Mouse (Mus musculus) heart, postnatal 0 days (tissue): ENCODE results near the gene Pigo. TPM values are rescaled to one million over a fixed set of nuclear protein-coding genes. Genes with fewer than 3 reads are reported as not detected.

Experiments
- ATAC-seq: fragments of 200-750 bp; cut with Nextera tagmentation; 2 replicates; pipeline ENCODE4 v1.8.0; 2017; ENCODE audit warnings: low read depth, moderate number of reproducible peaks, moderate library complexity; ENCODE audit not compliant: insufficient read depth
- DNase-seq: peaks from one replicate; pipeline ENCODE4 v3.0.0-alpha.2; 2016; ENCODE audit warnings: low spot score
- H3K27ac ChIP-seq: fragments of 300-500 bp; sonication (generic); 2 replicates; pipeline ENCODE4 v1.5.1; 2014; ENCODE audit warnings: low read depth, mild to moderate bottlenecking
- H3K27me3 ChIP-seq: fragments of 300-500 bp; sonication (generic); 2 replicates; pipeline ENCODE4 v1.6.1; 2014; ENCODE audit warnings: low read length, mixed read lengths; ENCODE audit not compliant: control insufficient read depth, insufficient read depth
- H3K36me3 ChIP-seq: fragments of 300-500 bp; sonication (generic); replicated peaks from 2 replicates; pipeline ENCODE4 v1.6.1; 2014; ENCODE audit warnings: low read length, mixed read lengths; ENCODE audit not compliant: control insufficient read depth, insufficient read depth
- H3K4me1 ChIP-seq: fragments of 300-500 bp; sonication (generic); 2 replicates; pipeline ENCODE4 v1.6.1; 2014; ENCODE audit warnings: antibody characterized with exemption; ENCODE audit not compliant: control insufficient read depth, insufficient read depth
- H3K4me2 ChIP-seq: fragments of 300-500 bp; sonication (generic); 2 replicates; pipeline ENCODE4 v1.6.1; 2014; ENCODE audit warnings: low read depth, mild to moderate bottlenecking, low read length, moderate library complexity
- H3K4me3 ChIP-seq: fragments of 300-500 bp; sonication (generic); 2 replicates; pipeline ENCODE4 v1.5.1; 2014; ENCODE audit warnings: low read depth, low read length
- H3K9ac ChIP-seq: fragments of 300-500 bp; sonication (generic); replicated peaks from 2 replicates; pipeline ENCODE4 v1.6.1; 2014; ENCODE audit warnings: low read depth, low read length, mixed read lengths
- H3K9me3 ChIP-seq: fragments of 300-500 bp; sonication (generic); replicated peaks from 2 replicates; pipeline ENCODE4 v1.6.1; 2016; ENCODE audit warnings: low read length; ENCODE audit not compliant: control insufficient read depth
- CTCF ChIP-seq: IDR thresholded peaks from 2 replicates; pipeline ENCODE4 v1.5.1; 2016; ENCODE audit warnings: antibody characterized with exemption, control low read depth, low read depth
- EP300 ChIP-seq: IDR thresholded peaks from 2 replicates; pipeline ENCODE4 v1.6.1; 2016; ENCODE audit warnings: antibody characterized with exemption, low read depth
- WGBS: fragments of 180-500 bp; shearing (Covaris S2); extraction: QIAGEN DNeasy Blood & Tissue Kit; methylation state at CpG from one replicate; pipeline ENCODE4 v1.1.7; 2014; 5-methylcytosine and 5-hydroxymethylcytosine counted together
- polyA plus RNA-seq: library from polyadenylated mRNA; unstranded; fragments of >200 nt; fragmentation: Nextera tagmentation; extraction: Ambion mirVana; gene quantifications from 2 replicates; pipeline ENCODE4 v1.2.1, GENCODE M21; 2015
- total RNA-seq: library from RNA; depleted of rRNA; stranded (reverse); fragments of >200 nt; gene quantifications from 2 replicates; pipeline ENCODE4 v1.2.3, GENCODE M21; 2014; ENCODE audit warnings: low replicate concordance; rRNA removed

Pigo gene
- total and polyA plus RNA-seq, 2 experiments from 2014 or later: 11.3 to 11.4 TPM

DNA sequence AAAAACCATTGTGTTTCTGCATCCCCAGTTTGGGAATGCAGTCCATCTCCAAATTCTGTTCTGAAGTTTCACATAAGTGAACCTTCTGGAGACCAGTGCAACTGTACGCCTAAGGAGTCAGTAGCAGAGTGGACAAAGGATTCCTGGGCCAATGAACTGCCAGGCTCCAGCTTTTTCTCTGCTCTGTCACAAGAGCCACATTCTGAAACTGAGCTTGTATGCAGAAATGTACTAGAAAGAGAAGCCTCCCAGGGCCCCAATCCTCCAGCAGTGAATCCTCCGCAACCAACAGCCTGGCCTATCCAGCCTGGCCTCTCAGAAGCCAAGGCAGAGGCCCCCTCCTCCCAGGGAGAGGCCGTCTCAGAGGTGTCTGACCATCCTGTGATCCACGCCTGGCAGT, 52.7 kb downstream of the Pigo start:
- Histone ChIP-seq H3K4me1 (peaks cover 6% of the 10 kb centered on the region; the same call in 1 of the 2 replicates), H3K9ac (no peak overlapping the region), H3K27me3 (no peaks in the 10 kb centered on the region), H3K4me3 (no peak overlapping the region), H3K27ac (no peak overlapping the region), H3K9me3 (no peaks in the 10 kb centered on the region), H3K36me3 (0 out of 2 replicates have a peak, but pooled peaks cover 4% of the 10 kb centered on the region), H3K4me2 (no peak overlapping the region)
- TF ChIP-seq CTCF (no peak), EP300 (no peak)
- DNase-seq (no peak), ATAC-seq (no peak)
- WGBS: 71% methylated on average over 4 of the region's 4 CpGs

GRCm38 (mm10) chr4:42969304-42969703, 56.3 kb downstream of the Pigo start, which contains the start of gene 1700022I11Rik:
Gene 1700022I11Rik (plus strand): TSS chr4:42969604.
- DNase-seq: no peak
- 84% methylated on average over 4 of the region's 4 CpGs for WGBS
- Histone ChIP-seq H3K9me3 (no peaks in the 10 kb centered on the region), H3K27me3 (no peaks in the 10 kb centered on the region), H3K27ac (no peak within 1 kb of the TSS), H3K9ac (no peak within 1 kb of the TSS), H3K4me2 (no peak within 1 kb of the TSS), H3K4me3 (no peak within 1 kb of the TSS), H3K4me1 (peaks cover 6% of the 10 kb centered on the region; the same call in 1 of the 2 replicates), H3K36me3 (no peaks in the 10 kb centered on the region)
- TF ChIP-seq EP300: no peak
- TF ChIP-seq CTCF: no peak
- no peak for ATAC-seq

Other genes starting within 250 kb of the Pigo start
- not detected in 2 replicates for gene Fam205a1, start 171.9 kb downstream of the Pigo start, total RNA-seq
- not detected in 2 replicates for gene Fam205a1, start 171.9 kb downstream of the Pigo start, polyA plus RNA-seq
- not detected in 2 replicates for gene Gm12394, start 169.0 kb downstream of the Pigo start, total RNA-seq
- gene Gm12394, start 169.0 kb downstream of the Pigo start, polyA plus RNA-seq: 0.05 and 0.07 TPM in 2 replicates
- gene Fam205c, start 151.6 kb downstream of the Pigo start, total RNA-seq: not detected in 2 replicates
- gene Fam205c, start 151.6 kb downstream of the Pigo start, polyA plus RNA-seq: 0.18 and 0.23 TPM in 2 replicates
- 4.1 and 13.2 TPM in 2 replicates for gene Phf24, start 109.2 kb downstream of the Pigo start, total RNA-seq
- gene Phf24, start 109.2 kb downstream of the Pigo start, polyA plus RNA-seq: 5.0 and 5.3 TPM in 2 replicates
- gene Dnajb5, start 76.0 kb downstream of the Pigo start, total RNA-seq: 41.8 and 59.1 TPM in 2 replicates
- 12.5 and 18.2 TPM in 2 replicates for gene Dnajb5, start 76.0 kb downstream of the Pigo start, polyA plus RNA-seq
- not detected in 2 replicates for gene 1700022I11Rik, start 56.2 kb downstream of the Pigo start, total RNA-seq
- 0.19 and 0.41 TPM in 2 replicates for gene 1700022I11Rik, start 56.2 kb downstream of the Pigo start, polyA plus RNA-seq
- gene Vcp, start 25.3 kb downstream of the Pigo start, total RNA-seq: 166 and 201 TPM in 2 replicates
- 398 and 438 TPM in 2 replicates for gene Vcp, start 25.3 kb downstream of the Pigo start, polyA plus RNA-seq
- 4.5 and 4.9 TPM in 2 replicates for gene Fancg, start 15.3 kb downstream of the Pigo start, total RNA-seq
- gene Fancg, start 15.3 kb downstream of the Pigo start, polyA plus RNA-seq: 4.6 and 4.9 TPM in 2 replicates
- 77.9 and 130 TPM in 2 replicates for gene Stoml2, start 5.9 kb upstream of the Pigo start, total RNA-seq
- gene Stoml2, start 5.9 kb upstream of the Pigo start, polyA plus RNA-seq: 171 and 174 TPM in 2 replicates
- gene Fam214b, start 20.4 kb upstream of the Pigo start, total RNA-seq: 15.9 and 27.1 TPM in 2 replicates
- 12.8 and 13.4 TPM in 2 replicates for gene Fam214b, start 20.4 kb upstream of the Pigo start, polyA plus RNA-seq
- gene Unc13b, start 33.1 kb upstream of the Pigo start, total RNA-seq: 45.7 and 51.8 TPM in 2 replicates
- gene Unc13b, start 33.1 kb upstream of the Pigo start, polyA plus RNA-seq: 5.1 and 5.4 TPM in 2 replicates
- 0.04 TPM in 1 of 2 replicates, not detected in the other for gene Atp8b5, start 241.3 kb upstream of the Pigo start, total RNA-seq
- 0.11 and 0.12 TPM in 2 replicates for gene Atp8b5, start 241.3 kb upstream of the Pigo start, polyA plus RNA-seq